Mouse (Mus musculus): ENCODE measurements around the gene Idi1. TPM values are rescaled to one million over a fixed set of nuclear protein-coding genes. Genes with fewer than 3 reads are reported as not detected.

The Idi1 gene
- polyA plus RNA-seq (2021; fragmentation: Nextera tagmentation) = 24.8 and 32.2 TPM in 2 replicates
- long read RNA-seq, experiment 1, transcript Idi1-201 (5 exons, 3,027 nt) = major isoform, 297 of 336 reads
- long read RNA-seq, experiment 1, transcript Idi1-203 (5 exons, 737 nt) = minor isoform, 5 of 336 reads
- long read RNA-seq, experiment 1, partial matches to known transcripts = 23 of 336 reads
- long read RNA-seq, experiment 1, other reads (novel, unspliced or antisense) = 8 of 336 reads
- long read RNA-seq, experiment 2, transcript Idi1-201 (5 exons, 3,027 nt) = major isoform, 36 of 54 reads
- long read RNA-seq, experiment 2, partial matches to known transcripts = 5 of 54 reads
- long read RNA-seq, experiment 2, other reads (novel, unspliced or antisense) = 12 of 54 reads

GRCm38 (mm10) chr13:8885445-8886184, at the start of gene Idi1:
Gene Idi1 (plus strand): TSS chr13:8885501.

DNA sequence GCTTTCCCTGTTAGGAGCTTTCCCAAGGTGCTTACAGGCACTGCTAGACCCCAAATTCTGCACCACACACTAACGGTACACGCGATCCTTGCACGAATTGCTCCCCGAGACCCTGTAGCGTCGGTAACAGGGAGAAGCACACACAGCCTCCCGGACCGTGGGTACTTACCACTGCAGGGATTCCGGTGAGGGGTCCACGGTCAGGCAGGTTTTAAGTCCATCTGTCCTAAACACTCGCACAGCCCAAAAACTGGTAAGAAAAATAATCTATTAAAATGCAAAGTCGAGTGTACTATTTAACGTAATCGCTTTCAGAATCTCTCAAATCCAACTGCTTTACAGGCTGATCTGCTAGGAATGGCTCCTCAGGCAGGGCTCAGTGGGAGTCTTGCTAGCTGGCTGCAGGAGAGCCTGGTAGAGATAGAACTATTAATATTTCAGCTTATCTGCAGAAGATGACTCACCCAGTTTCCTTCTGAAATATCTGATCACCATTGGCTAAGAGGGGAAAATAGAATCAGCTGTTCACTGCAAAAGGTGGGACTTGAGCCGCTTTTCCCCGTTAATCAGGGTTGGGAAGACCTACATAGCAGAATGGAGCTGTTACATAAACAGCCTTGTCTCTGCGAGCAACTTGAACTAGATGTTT, 13.9 kb upstream of the Idi1 start, which contains the start of gene Wdr37:
Wdr37 (minus strand) TSS at position 596 of the 649 bp plus-strand sequence.

Other genes with a start within 250 kb of the Idi1 start
- gene Wdr37, start 13.6 kb upstream of the Idi1 start, polyA plus RNA-seq (2021; fragmentation: Nextera tagmentation) = 18.9 and 25.4 TPM in 2 replicates
- not detected in 2 replicates for gene Gm9745, start 62.7 kb downstream of the Idi1 start, polyA plus RNA-seq (2021; fragmentation: Nextera tagmentation)
- gene Idi2, start 67.4 kb downstream of the Idi1 start, polyA plus RNA-seq (2021; fragmentation: Nextera tagmentation) = not detected in 2 replicates
- 44.1 and 51.9 TPM in 2 replicates for gene Gtpbp4, start 110.6 kb downstream of the Idi1 start, polyA plus RNA-seq (2021; fragmentation: Nextera tagmentation)
- gene Larp4b, start 208.4 kb downstream of the Idi1 start, polyA plus RNA-seq (2021; fragmentation: Nextera tagmentation) = 13.0 and 37.9 TPM in 2 replicates

Measured in left cerebral cortex, adult 6 months (tissue).